ENCODE assay signal across 15 mouse cellular contexts in the genomic region with DNA sequence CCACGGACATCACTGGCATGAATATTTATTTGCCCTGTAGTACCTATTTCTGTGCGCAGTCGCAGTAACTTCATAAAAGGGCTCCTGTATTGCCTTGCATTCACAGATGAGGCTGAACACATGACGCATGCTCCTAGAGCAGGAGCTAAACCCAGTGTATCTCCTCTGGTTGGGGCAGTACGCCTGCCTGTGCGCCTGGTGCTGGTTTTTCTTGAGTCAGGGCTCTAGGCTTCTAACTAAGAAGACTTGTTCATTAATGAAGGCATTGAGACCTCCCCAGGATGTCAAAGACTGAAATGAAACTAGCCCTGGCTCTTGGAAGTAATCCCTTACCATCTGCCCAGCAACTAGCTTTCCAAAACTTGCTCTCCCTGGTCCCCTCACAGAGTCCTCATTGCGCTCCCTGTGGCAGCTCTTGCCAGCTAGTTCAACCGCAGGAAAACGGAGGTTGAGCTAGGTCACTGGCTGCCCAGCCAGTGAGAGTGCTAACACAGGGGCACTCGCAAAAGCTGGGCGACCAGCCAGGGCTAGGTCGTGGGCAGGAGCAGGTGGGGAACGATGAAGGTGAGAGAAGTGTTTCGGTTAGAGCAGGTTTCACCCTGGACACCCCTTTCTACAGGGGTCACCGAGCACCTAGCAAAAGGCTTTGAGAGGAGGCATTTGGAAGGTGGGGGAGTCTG. TPM values are rescaled to one million over a fixed set of nuclear protein-coding genes. Genes with fewer than 3 reads are reported as not detected.
DNase-seq lines count a peak whose midpoint lies in the region; ATAC-seq and TF ChIP-seq lines count a peak whose summit lies in the region.
"Had no signal": no experiment of that assay in that cellular context is flagged by ENCODE, and none has a peak within 500 bp of the region (broad histone marks: within the 10 kb centered on the region; RNA-seq: fewer than 3 reads in every experiment).

No protein-coding gene starts in this region.

- peaks cover 33% of the 10 kb centered on the region for H3K4me1 ChIP-seq in heart, embryonic 13.5 days
- no peaks in the 10 kb centered on the region; the same call in 1 of the 2 replicates for H3K4me1 ChIP-seq in heart, adult 2 months (ENCODE audit: control insufficient read depth, insufficient read depth, low read length)
- peaks cover 25% of the 10 kb centered on the region for H3K4me1 ChIP-seq in midbrain, embryonic 11.5 days (ENCODE audit: control insufficient read depth, insufficient read depth, low read length)
- peaks cover 42% of the 10 kb centered on the region for H3K4me1 ChIP-seq in midbrain, embryonic 13.5 days (replicated peaks)
- peaks cover 21% of the 10 kb centered on the region; the same call in 1 of the 2 replicates for H3K4me1 ChIP-seq in neural tube, embryonic 11.5 days (ENCODE audit: control insufficient read depth, insufficient read depth, low read length)

- H3K27me3 ChIP-seq in heart, embryonic 13.5 days (replicated peaks), result peaks cover 93% of the 10 kb centered on the region
- peaks cover 14% of the 10 kb centered on the region for H3K27me3 ChIP-seq in heart, adult 2 months (ENCODE audit: control insufficient read depth, insufficient read depth, low read length)
- peaks cover 72% of the 10 kb centered on the region for H3K27me3 ChIP-seq in midbrain, embryonic 11.5 days (ENCODE audit: control insufficient read depth, insufficient read depth, low read length)
- H3K27me3 ChIP-seq in midbrain, embryonic 13.5 days, result peaks cover 88% of the 10 kb centered on the region
- H3K27me3 ChIP-seq in neural tube, embryonic 11.5 days (ENCODE audit: control insufficient read depth, insufficient read depth, low read length), result peaks cover 40% of the 10 kb centered on the region
- H3K27me3 ChIP-seq: CH12.LX had no signal

- H3K9me3 ChIP-seq in heart, embryonic 13.5 days, result no peaks in the 10 kb centered on the region
- no peaks in the 10 kb centered on the region for H3K9me3 ChIP-seq in midbrain, embryonic 11.5 days (ENCODE audit: control insufficient read depth, low read length)
- no peaks in the 10 kb centered on the region for H3K9me3 ChIP-seq in midbrain, embryonic 13.5 days
- no peaks in the 10 kb centered on the region for H3K9me3 ChIP-seq in neural tube, embryonic 11.5 days (ENCODE audit: control insufficient read depth, low read length)

- peak overlapping the region; percentile 16; the same call in 1 of the 2 replicates for H3K4me2 ChIP-seq in heart, embryonic 13.5 days
- H3K4me2 ChIP-seq in midbrain, embryonic 11.5 days, result no peak overlapping the region
- no peak overlapping the region for H3K4me2 ChIP-seq in midbrain, embryonic 13.5 days (replicated peaks)
- no peak overlapping the region for H3K4me2 ChIP-seq in neural tube, embryonic 11.5 days (ENCODE audit: low read depth)

- WGBS in heart, embryonic 13.5 days, result 4% methylated on average over 15 of the region's 15 CpGs
- 19% methylated on average over 15 of the region's 15 CpGs for WGBS in heart, adult 2 months
- 3% methylated on average over 15 of the region's 15 CpGs for WGBS in midbrain, embryonic 11.5 days
- WGBS in midbrain, embryonic 13.5 days, result 7% methylated on average over 15 of the region's 15 CpGs
- WGBS in neural tube, embryonic 11.5 days, result 5% methylated on average over 15 of the region's 15 CpGs

- no peaks in the 10 kb centered on the region for H3K36me3 ChIP-seq in heart, embryonic 13.5 days
- H3K36me3 ChIP-seq in heart, adult 2 months (ENCODE audit: control insufficient read depth, insufficient read depth, low read length), result no peaks in the 10 kb centered on the region
- no peaks in the 10 kb centered on the region for H3K36me3 ChIP-seq in midbrain, embryonic 11.5 days (ENCODE audit: control insufficient read depth, insufficient read depth, low read length)
- no peaks in the 10 kb centered on the region for H3K36me3 ChIP-seq in midbrain, embryonic 13.5 days
- no peaks in the 10 kb centered on the region for H3K36me3 ChIP-seq in neural tube, embryonic 11.5 days (ENCODE audit: control insufficient read depth, insufficient read depth, low read length)

- DNase-seq in heart, adult 2 months, result no peak
- peak; percentile 88 for DNase-seq in midbrain, embryonic 11.5 days (ENCODE audit: low spot score, missing footprints)
- DNase-seq in embryo, embryonic 10.5 days (ENCODE audit: low spot score), result peak; percentile 24
- peak; percentile 22 for DNase-seq in neural tube, embryonic 11.5 days (ENCODE audit: low spot score)
- DNase-seq in kidney, postnatal 10 days, result no peak
- DNase-seq: gastrocnemius, postnatal 14 days; kidney, postnatal 25 days; layer of hippocampus, postnatal 36 days; lung, adult 2 months; spleen, adult 18-20 months had no signal

- intact Hi-C loops in heart, adult 2 months (cut with DNase I), result loop anchor here (10.0 kb wide), 1 partner anchor 228 kb away; no protein-coding TSS in a partner anchor

- no peak overlapping the region for H3K4me3 ChIP-seq in heart, embryonic 13.5 days
- no peak overlapping the region for H3K4me3 ChIP-seq in heart, adult 2 months
- H3K4me3 ChIP-seq in midbrain, embryonic 11.5 days (ENCODE audit: low read depth, low read length), result no peak overlapping the region
- no peak overlapping the region for H3K4me3 ChIP-seq in midbrain, embryonic 13.5 days (replicated peaks)
- H3K4me3 ChIP-seq in neural tube, embryonic 11.5 days (ENCODE audit: low read depth, low read length), result no peak overlapping the region

- TF ChIP-seq CTCF in heart, adult 2 months (IDR thresholded peaks at IDR 0.05), result no peak

- TF ChIP-seq EP300 in heart, adult 2 months (IDR thresholded peaks at IDR 0.05; ENCODE audit: insufficient read depth, low read depth, low read length), result no peak

- H3K9ac ChIP-seq in heart, embryonic 13.5 days, result no peak overlapping the region
- no peak overlapping the region for H3K9ac ChIP-seq in heart, adult 2 months (ENCODE audit: low read depth, low read length)
- no peak overlapping the region for H3K9ac ChIP-seq in midbrain, embryonic 11.5 days (ENCODE audit: low read length)
- no peak overlapping the region for H3K9ac ChIP-seq in midbrain, embryonic 13.5 days (replicated peaks)
- no peak overlapping the region for H3K9ac ChIP-seq in neural tube, embryonic 11.5 days (ENCODE audit: low read length)

- H3K79me2 ChIP-seq in heart, adult 2 months (replicated peaks; ENCODE audit: control insufficient read depth, insufficient read depth, low read length), result no peaks in the 10 kb centered on the region

- no peak for ATAC-seq in heart, embryonic 13.5 days (ENCODE audit: extremely low read depth, insufficient number of reproducible peaks, low FRiP score, low TSS enrichment)
- ATAC-seq in midbrain, embryonic 11.5 days (ENCODE audit: low FRiP score), result no peak
- no peak for ATAC-seq in midbrain, embryonic 13.5 days
- no peak for ATAC-seq in neural tube, embryonic 11.5 days (ENCODE audit: insufficient read depth, low FRiP score, low TSS enrichment)
- ATAC-seq: intestine, postnatal 0 days had no signal

- no peak for TF ChIP-seq POLR2A in heart, adult 2 months (IDR thresholded peaks at IDR 0.05; ENCODE audit: insufficient read depth, low read depth, low read length)

- no peak overlapping the region for H3K27ac ChIP-seq in heart, embryonic 13.5 days (replicated peaks)
- no peak overlapping the region for H3K27ac ChIP-seq in heart, adult 2 months
- H3K27ac ChIP-seq in midbrain, embryonic 11.5 days (ENCODE audit: low read depth, low read length), result no peak overlapping the region
- no peak overlapping the region for H3K27ac ChIP-seq in midbrain, embryonic 13.5 days
- H3K27ac ChIP-seq in neural tube, embryonic 11.5 days (ENCODE audit: low read depth, low read length), result no peak overlapping the region

RNA-seq across cellular contexts. Expression of a gene that starts 5.6 kb away (rescaled TPM):
- 0.05 and 0.08 TPM in 2 replicates for polyA plus RNA-seq in heart, embryonic 13.5 days (2015; fragmentation: Nextera tagmentation; extraction: Ambion mirVana)
- total RNA-seq in heart, adult 2 months (2021), result under 1 TPM; 0.18 to 0.29 TPM
- polyA plus RNA-seq in heart, adult 2 months (2012; rRNA removed), result 0.09 and 0.10 TPM in 2 replicates
- polyA plus RNA-seq in midbrain, embryonic 11.5 days (2014; fragmentation: Nextera tagmentation; extraction: Ambion mirVana), result 1.0 and 1.7 TPM in 2 replicates
- 2.0 and 2.5 TPM in 2 replicates for polyA plus RNA-seq in midbrain, embryonic 13.5 days (2015; fragmentation: Nextera tagmentation; extraction: Ambion mirVana)
- 5.9 and 6.1 TPM in 2 replicates for polyA plus RNA-seq in neural tube, embryonic 11.5 days (2014; fragmentation: Nextera tagmentation; extraction: Ambion mirVana)
- total RNA-seq: megakaryocyte progenitor cell, adult 5-6 weeks had no signal

Comparison
In these comparisons a context has a peak if more than half of its experiments do, and no peak if none do; other contexts are left out.
1. DNase-seq: peak in midbrain, embryonic 11.5 days (single experiment), embryo, embryonic 10.5 days (single experiment) and neural tube, embryonic 11.5 days (single experiment); none in heart, adult 2 months (0 of 2) and kidney, postnatal 10 days (single experiment).